Mouse (Mus musculus) bone marrow, adult 2 months (tissue): ENCODE measurements around the gene Snrk.

Source experiments
- CTCF ChIP-seq: fragments of 200-500 bp; IDR thresholded peaks from 2 replicates; pipeline ENCODE4 v1.5.1; 2011; ENCODE audit warnings: low read length, control low read depth; ENCODE audit not compliant: control insufficient read depth, insufficient read depth
- POLR2A ChIP-seq: fragments of 200-500 bp; IDR thresholded peaks from 2 replicates; pipeline ENCODE4 v1.6.1; 2011; ENCODE audit warnings: low read depth, mild to moderate bottlenecking, control low read depth, low read length, borderline replicate concordance; ENCODE audit not compliant: control insufficient read depth

- no peak for TF ChIP-seq CTCF
- TF ChIP-seq POLR2A = no peak
Observed at GRCm38 (mm10) chr9:122186643-122187226, 69.7 kb downstream of the Snrk start.
